In the genomic region with DNA sequence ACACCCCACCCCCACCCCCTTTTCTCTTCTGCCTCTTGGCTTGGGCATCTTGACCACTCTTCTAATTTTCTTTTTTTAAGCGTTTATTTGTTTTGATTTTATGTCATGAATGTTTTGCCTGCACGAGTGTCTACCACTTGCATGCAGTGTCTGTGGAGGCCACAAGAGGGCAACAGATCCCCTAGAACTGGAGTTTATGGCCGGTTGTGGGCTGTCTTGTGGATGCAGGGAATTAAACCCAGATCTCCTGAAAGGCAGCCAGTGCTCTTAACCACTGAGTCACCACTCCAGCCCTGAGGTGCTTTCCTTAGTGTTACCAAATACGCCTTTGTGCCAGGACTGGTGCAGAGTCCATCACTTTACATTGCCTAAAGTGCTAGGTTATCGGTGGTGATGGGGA, we compare ENCODE assay signal across 10 mouse cellular contexts. TPM values are rescaled to one million over a fixed set of nuclear protein-coding genes. Genes with fewer than 3 reads are reported as not detected.
DNase-seq lines count a peak whose midpoint lies in the region; ATAC-seq and TF ChIP-seq lines count a peak whose summit lies in the region.
"Had no signal": no experiment of that assay in that cellular context is flagged by ENCODE, and none has a peak within 500 bp of the region (broad histone marks: within the 10 kb centered on the region; RNA-seq: fewer than 3 reads in every experiment).

No protein-coding gene starts in this region.

- no peaks in the 10 kb centered on the region for H3K36me3 ChIP-seq in forebrain, embryonic 11.5 days (ENCODE audit: control insufficient read depth, insufficient read depth, low read length)
- H3K36me3 ChIP-seq: midbrain, embryonic 12.5 days had no signal

- intact Hi-C loops in left cerebral cortex, postnatal 4 days (cut with DNase I): no loop called here

- no peak overlapping the region for H3K4me2 ChIP-seq in forebrain, embryonic 11.5 days (ENCODE audit: low read depth, low read length, severe bottlenecking)
- H3K4me2 ChIP-seq: heart, embryonic 15.5 days; midbrain, embryonic 12.5 days had no signal

- peak; percentile 58 for TF ChIP-seq CTCF in cerebellum, adult 2 months (IDR thresholded peaks at IDR 0.05; ENCODE audit: borderline replicate concordance, insufficient read depth, low read depth, low read length)

- DNase-seq in cerebellum, adult 2 months: peak; percentile 22 to 43
- DNase-seq in cerebellum, adult 9-11 months: no peak
- peak; percentile 41 for DNase-seq in left cerebral cortex, postnatal 4 days
- no peak for DNase-seq in left cerebral cortex, adult 8-10 months (ENCODE audit: low spot score in 2 of 2)
- peak; percentile 49 for DNase-seq in brain, adult 2 months (ENCODE audit: low read depth, low spot score)
- DNase-seq in kidney, postnatal 36 days: peak; percentile 43 to 80
- peak; percentile 38 to 74 for DNase-seq in spleen, postnatal 10 days (ENCODE audit: low spot score in 2 of 2)
- no peak for DNase-seq in forebrain, embryonic 11.5 days (ENCODE audit: low spot score)

- H3K27ac ChIP-seq in cerebellum, adult 2 months (ENCODE audit: insufficient read depth, low read length): no peak overlapping the region
- H3K27ac ChIP-seq in forebrain, embryonic 11.5 days (ENCODE audit: low read depth, low read length): no peak overlapping the region
- H3K27ac ChIP-seq: heart, embryonic 15.5 days; midbrain, embryonic 12.5 days had no signal

- no peak overlapping the region for H3K4me3 ChIP-seq in cerebellum, adult 2 months (replicated peaks; ENCODE audit: insufficient read depth, low read depth, low read length)
- H3K4me3 ChIP-seq in forebrain, embryonic 11.5 days (ENCODE audit: low read depth, low read length): no peak overlapping the region
- H3K4me3 ChIP-seq: heart, embryonic 15.5 days; midbrain, embryonic 12.5 days had no signal

- ATAC-seq in forebrain, embryonic 11.5 days (replicated peaks; ENCODE audit: low FRiP score): no peak

- H3K9ac ChIP-seq in forebrain, embryonic 11.5 days (ENCODE audit: low read length): no peak overlapping the region
- H3K9ac ChIP-seq: heart, embryonic 15.5 days; midbrain, embryonic 12.5 days had no signal

- no peaks in the 10 kb centered on the region for H3K27me3 ChIP-seq in cerebellum, adult 2 months (ENCODE audit: control insufficient read depth, insufficient read depth, low read length)
- no peaks in the 10 kb centered on the region for H3K27me3 ChIP-seq in forebrain, embryonic 11.5 days (ENCODE audit: control insufficient read depth, insufficient read depth, low read length)
- H3K27me3 ChIP-seq: heart, embryonic 15.5 days had no signal

- 83% methylated on average over 5 of the region's 5 CpGs for WGBS in cerebellum, adult 2 months
- WGBS in forebrain, embryonic 11.5 days: 63% methylated on average over 5 of the region's 5 CpGs

- no peak for TF ChIP-seq POLR2A in cerebellum, adult 2 months (IDR thresholded peaks at IDR 0.05; ENCODE audit: borderline replicate concordance, insufficient read depth, low read length)

- H3K4me1 ChIP-seq in cerebellum, adult 2 months (ENCODE audit: control insufficient read depth, insufficient read depth, low read length): peaks cover 10% of the 10 kb centered on the region
- H3K4me1 ChIP-seq in forebrain, embryonic 11.5 days (replicated peaks; ENCODE audit: control insufficient read depth, insufficient read depth, low read length): no peaks in the 10 kb centered on the region

- no peaks in the 10 kb centered on the region for H3K9me3 ChIP-seq in forebrain, embryonic 11.5 days (ENCODE audit: control insufficient read depth, low read length)
- H3K9me3 ChIP-seq: heart, embryonic 15.5 days; midbrain, embryonic 12.5 days had no signal

RNA-seq across cellular contexts. Expression of a gene that starts 39.8 kb away (rescaled TPM):
- polyA plus RNA-seq in cerebellum, adult 2 months (2012; rRNA removed): 1.3 and 1.4 TPM in 2 replicates
- total RNA-seq in left cerebral cortex, postnatal 4 days (2021): 1 to 10 TPM; 2.1 to 2.7 TPM
- total RNA-seq in left cerebral cortex, adult 8-10 months (2022): 10 to 100 TPM in 2 of 4 experiments, 1 to 10 TPM in 2; 7.8 to 14.1 (median 10.4) TPM
- polyA plus RNA-seq in forebrain, embryonic 11.5 days (2014; fragmentation: Nextera tagmentation; extraction: Ambion mirVana): 0.35 and 0.56 TPM in 2 replicates

RNA-seq across cellular contexts. Expression of a gene that starts 52.2 kb away (rescaled TPM):
- 16.4 and 18.1 TPM in 2 replicates for polyA plus RNA-seq in cerebellum, adult 2 months (2012; rRNA removed)
- 10 to 100 TPM; 28.0 to 30.4 TPM for total RNA-seq in left cerebral cortex, postnatal 4 days (2021)
- 10 to 100 TPM; 15.8 to 20.0 (median 17.9) TPM for total RNA-seq in left cerebral cortex, adult 8-10 months (2022)
- polyA plus RNA-seq in forebrain, embryonic 11.5 days (2014; fragmentation: Nextera tagmentation; extraction: Ambion mirVana): 3.3 and 4.9 TPM in 2 replicates

Comparison
In these comparisons a context has a peak if more than half of its experiments do, and no peak if none do; other contexts are left out.
1. DNase-seq: peak in cerebellum, adult 2 months (2 of 2), left cerebral cortex, postnatal 4 days (single experiment), brain, adult 2 months (single experiment), kidney, postnatal 36 days (2 of 2) and spleen, postnatal 10 days (2 of 2); none in cerebellum, adult 9-11 months (single experiment), left cerebral cortex, adult 8-10 months (0 of 2) and forebrain, embryonic 11.5 days (single experiment).